29 mouse cellular contexts compared by ENCODE assay signal in the genomic region with DNA sequence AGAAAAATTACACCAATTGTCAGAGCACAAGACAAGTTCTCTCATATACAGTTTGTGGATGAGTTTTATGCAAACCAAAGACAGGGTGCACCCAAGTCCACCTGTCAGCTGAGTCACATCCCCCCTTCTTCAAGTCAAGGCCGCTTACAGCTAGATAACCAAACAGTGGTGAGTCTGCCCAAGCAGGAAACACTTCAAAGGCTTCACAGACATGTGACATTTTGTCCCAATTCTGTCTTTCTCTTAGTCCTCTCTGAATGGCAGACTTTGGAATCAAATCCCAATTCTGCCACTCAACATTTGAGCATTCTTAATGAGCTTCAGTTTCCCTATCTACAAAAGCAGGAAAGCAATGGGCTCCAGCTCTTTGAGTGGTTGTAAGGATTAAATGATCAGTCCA. TPM values are rescaled to one million over a fixed set of nuclear protein-coding genes. Genes with fewer than 3 reads are reported as not detected.
"Had no signal": no experiment of that assay in that cellular context is flagged by ENCODE, and none has a peak within 500 bp of the region (broad histone marks: within the 10 kb centered on the region; RNA-seq: fewer than 3 reads in every experiment).

No protein-coding gene starts in this region.

- DNase-seq: gastrocnemius, adult 2 months; gastrocnemius, postnatal 10 days; gastrocnemius, postnatal 25 days; heart, adult 18-20 months; heart, postnatal 10 days; heart, postnatal 4 days; kidney, adult 18-20 months; kidney, adult 8-10 months; kidney, postnatal 10 days; kidney, postnatal 25 days; kidney, postnatal 4 days; liver had no signal

- H3K36me3 ChIP-seq: heart, embryonic 10.5 days; heart, embryonic 12.5 days; hindbrain, embryonic 10.5 days; hindbrain, embryonic 12.5 days; intestine, embryonic 15.5 days; limb, embryonic 10.5 days; limb, embryonic 12.5 days; liver, embryonic 12.5 days had no signal

- H3K9ac ChIP-seq: heart, embryonic 12.5 days; hindbrain, embryonic 12.5 days; hindbrain, embryonic 14.5 days; intestine, embryonic 15.5 days; limb, embryonic 12.5 days; liver, embryonic 12.5 days; liver, embryonic 14.5 days had no signal

- H3K27ac ChIP-seq: gastrocnemius, adult 2 months; heart, embryonic 10.5 days; hindbrain, embryonic 10.5 days; hindbrain, embryonic 12.5 days; hindbrain, embryonic 14.5 days; intestine, embryonic 15.5 days; layer of hippocampus, adult 2 months; left cerebral cortex, adult 2 months; limb, embryonic 10.5 days; limb, embryonic 12.5 days; liver, embryonic 12.5 days; liver, embryonic 14.5 days had no signal

- H3K4me2 ChIP-seq: heart, embryonic 12.5 days; hindbrain, embryonic 12.5 days; hindbrain, embryonic 14.5 days; intestine, embryonic 15.5 days; limb, embryonic 12.5 days; liver, embryonic 12.5 days had no signal

- H3K9me3 ChIP-seq: heart, embryonic 10.5 days; heart, embryonic 12.5 days; hindbrain, embryonic 10.5 days; hindbrain, embryonic 12.5 days; intestine, embryonic 15.5 days; limb, embryonic 10.5 days; limb, embryonic 12.5 days; liver, embryonic 12.5 days had no signal

- H3K4me3 ChIP-seq: gastrocnemius, adult 2 months; heart, embryonic 10.5 days; heart, embryonic 12.5 days; hindbrain, embryonic 10.5 days; hindbrain, embryonic 12.5 days; intestine, embryonic 15.5 days; layer of hippocampus, adult 2 months; left cerebral cortex, adult 2 months; limb, embryonic 10.5 days; limb, embryonic 12.5 days; liver, embryonic 12.5 days had no signal

- ATAC-seq: hindbrain, embryonic 16.5 days; inflammation-experienced regulatory T-cells, adult 6 months; intestine, embryonic 15.5 days; intestine, postnatal 0 days; liver, embryonic 12.5 days had no signal

- H3K27me3 ChIP-seq: hindbrain, embryonic 12.5 days; intestine, embryonic 15.5 days; limb, embryonic 12.5 days; liver, embryonic 12.5 days had no signal

- H3K4me1 ChIP-seq: heart, embryonic 10.5 days; heart, embryonic 12.5 days; hindbrain, embryonic 10.5 days; hindbrain, embryonic 12.5 days; intestine, embryonic 15.5 days; limb, embryonic 10.5 days; limb, embryonic 12.5 days; liver, embryonic 12.5 days had no signal

RNA-seq across cellular contexts. Expression of a gene that starts 55.6 kb away (rescaled TPM):
- total RNA-seq: granulocyte monocyte progenitor cell, adult 5-6 weeks had no signal
- polyA plus RNA-seq: kidney, embryonic 14.5 days had no signal
